Mouse (Mus musculus): ENCODE data around the gene Ltf.

Ltf gene

DNA sequence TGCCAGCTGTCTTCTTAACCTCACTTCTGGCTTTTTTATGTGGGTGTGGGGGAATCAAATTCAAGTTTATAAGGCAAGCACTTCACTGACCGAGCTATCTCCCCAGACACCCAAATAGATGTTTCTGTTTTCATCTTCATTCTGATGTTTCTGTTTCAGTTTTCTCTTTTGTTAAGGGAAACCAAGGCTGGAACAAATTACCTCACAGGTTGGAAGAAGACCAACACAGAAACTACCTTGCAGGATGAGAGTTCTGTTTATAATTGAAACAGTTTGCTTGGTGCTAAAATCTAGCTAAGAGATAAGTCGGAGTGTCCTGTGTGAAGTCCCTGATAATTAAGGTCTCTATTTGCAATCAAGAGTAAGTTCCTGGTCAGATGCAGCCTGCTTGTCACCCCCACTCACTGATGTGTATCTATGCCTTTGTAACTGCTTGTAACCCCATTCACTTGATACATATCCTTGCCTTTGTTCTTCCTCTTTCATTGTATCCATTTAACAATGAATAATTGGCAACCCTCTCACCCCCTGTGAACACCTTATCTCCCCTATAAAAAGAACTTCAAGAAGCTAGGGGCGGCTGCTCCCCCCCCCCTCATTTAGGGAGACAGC lies 68.0 kb downstream of the Ltf start:
- no peak for DNase-seq (ENCODE audit: low spot score in 2 of 2)

GRCm38 (mm10) chr9:111087960-111088359 lies 68.9 kb downstream of the Ltf start:
- DNase-seq (ENCODE audit: low spot score in 2 of 2), result no peak

GRCm38 (mm10) chr9:111088886-111089285 lies 69.8 kb downstream of the Ltf start:
- no peak for DNase-seq (ENCODE audit: low spot score in 2 of 2)
